Mouse (Mus musculus): ENCODE data around the gene Trove2.

The Trove2 gene

GRCm38 (mm10) chr1:143776446-143777411, at the start of gene Trove2, which contains the start of gene Uchl5:
TSS of gene Trove2 (minus strand) at chr1:143777068.
TSS of gene Uchl5 (plus strand) at chr1:143777272.
- DNase-seq (ENCODE audit: low read depth), result peak; percentile 99

GRCm38 (mm10) chr1:143822677-143823076, 45.8 kb upstream of the Trove2 start:
- no peak for DNase-seq (ENCODE audit: low read depth)

GRCm38 (mm10) chr1:143820096-143820877, 43.4 kb upstream of the Trove2 start:
- DNase-seq (ENCODE audit: low read depth), result no peak

GRCm38 (mm10) chr1:143813676-143814360, 37.0 kb upstream of the Trove2 start:
- peak; percentile 83 for DNase-seq (ENCODE audit: low read depth)

GRCm38 (mm10) chr1:143809062-143809461, 32.2 kb upstream of the Trove2 start:
- no peak for DNase-seq (ENCODE audit: low read depth)

DNA sequence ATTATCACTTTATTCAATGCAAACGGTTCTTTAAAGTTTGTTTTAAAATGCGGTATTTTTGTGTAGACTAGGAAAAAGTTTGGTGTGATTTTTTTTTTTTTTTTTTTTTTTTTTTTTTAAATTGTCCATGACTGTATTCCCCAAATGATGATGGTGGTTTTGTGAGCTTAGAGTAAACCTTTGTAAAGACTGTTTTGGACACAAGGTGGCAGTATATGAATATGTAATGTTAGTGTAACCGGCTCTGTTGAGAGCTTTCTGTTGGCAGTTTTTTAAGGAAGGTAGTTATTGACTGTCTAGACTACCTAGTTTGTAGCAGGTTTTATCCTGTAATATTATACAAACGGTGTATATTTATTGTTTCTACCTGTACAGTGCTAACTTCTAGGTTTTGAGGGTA, 26.7 kb upstream of the Trove2 start:
- peak; percentile 89 for DNase-seq (ENCODE audit: low read depth)

DNA sequence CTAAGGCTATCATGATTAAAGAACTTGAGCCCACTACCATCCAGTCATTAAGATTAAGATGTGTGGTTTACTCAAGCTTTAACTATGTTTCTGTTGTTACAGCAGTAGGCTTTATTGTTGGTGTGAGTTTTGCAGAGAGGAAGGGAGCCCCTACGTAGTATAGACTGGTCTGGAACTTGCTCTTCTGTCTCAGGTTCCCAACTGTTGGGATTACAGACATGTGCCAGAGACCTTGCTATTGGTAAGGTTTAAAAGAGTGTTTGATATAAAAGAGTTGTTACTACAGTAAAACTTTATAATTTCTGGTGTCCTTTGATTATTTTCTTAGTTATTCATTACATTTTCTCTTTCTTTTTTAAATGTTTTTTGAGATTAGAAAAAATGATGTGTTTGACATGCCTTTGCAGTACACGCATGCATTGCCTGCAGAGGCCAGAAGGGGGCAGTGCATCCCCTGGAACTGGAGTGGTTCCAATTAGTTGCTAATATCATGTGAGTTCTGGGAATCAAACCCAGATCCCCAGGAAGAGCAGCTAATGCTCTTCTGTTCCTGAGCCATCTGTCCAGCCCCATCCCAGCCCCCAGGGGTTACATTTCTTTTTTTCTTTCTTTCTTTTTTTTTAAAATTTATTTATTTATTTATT, 11.8 kb upstream of the Trove2 start:
- peak; percentile 77 for DNase-seq (ENCODE audit: low read depth)

DNA sequence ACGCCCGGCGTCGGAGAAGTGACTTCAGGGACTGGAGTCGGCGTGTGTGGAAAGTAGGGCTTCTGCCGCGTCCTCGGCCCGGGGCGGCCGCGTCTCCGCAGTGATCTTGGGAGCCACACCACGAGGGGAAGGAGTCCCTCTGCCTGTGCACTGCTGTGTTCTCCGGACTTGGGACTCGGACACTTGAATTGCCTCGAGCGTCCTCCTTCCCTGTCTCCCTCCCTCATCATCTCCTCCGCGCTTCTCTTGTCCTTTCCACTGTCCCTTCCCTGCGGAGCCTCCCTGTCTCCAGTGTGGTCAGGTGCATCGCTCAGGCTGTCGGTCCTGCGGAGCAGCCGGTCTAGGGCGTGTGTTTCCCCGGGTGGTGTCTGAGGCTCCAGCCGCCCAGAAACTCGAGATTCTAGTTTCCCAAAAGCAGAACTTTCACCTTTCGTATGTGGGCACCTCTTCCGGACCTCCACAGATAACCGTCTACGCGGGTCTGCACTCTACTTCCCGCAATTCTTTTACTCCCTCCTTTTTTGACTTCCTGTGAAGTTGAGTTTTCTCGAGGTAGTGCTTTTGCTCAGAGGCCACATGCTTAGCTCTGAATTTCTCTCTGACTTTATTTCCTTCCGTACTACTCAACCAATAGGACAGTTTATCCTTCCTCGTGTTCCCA, 820 bp upstream of the Trove2 start:
- peak; percentile 69 for DNase-seq (ENCODE audit: low read depth)

GRCm38 (mm10) chr1:143773909-143774308, 3.0 kb downstream of the Trove2 start:
- DNase-seq (ENCODE audit: low read depth), result no peak

- no peak for DNase-seq (ENCODE audit: low read depth)
Observed at GRCm38 (mm10) chr1:143773082-143773481, 3.8 kb downstream of the Trove2 start.

DNA sequence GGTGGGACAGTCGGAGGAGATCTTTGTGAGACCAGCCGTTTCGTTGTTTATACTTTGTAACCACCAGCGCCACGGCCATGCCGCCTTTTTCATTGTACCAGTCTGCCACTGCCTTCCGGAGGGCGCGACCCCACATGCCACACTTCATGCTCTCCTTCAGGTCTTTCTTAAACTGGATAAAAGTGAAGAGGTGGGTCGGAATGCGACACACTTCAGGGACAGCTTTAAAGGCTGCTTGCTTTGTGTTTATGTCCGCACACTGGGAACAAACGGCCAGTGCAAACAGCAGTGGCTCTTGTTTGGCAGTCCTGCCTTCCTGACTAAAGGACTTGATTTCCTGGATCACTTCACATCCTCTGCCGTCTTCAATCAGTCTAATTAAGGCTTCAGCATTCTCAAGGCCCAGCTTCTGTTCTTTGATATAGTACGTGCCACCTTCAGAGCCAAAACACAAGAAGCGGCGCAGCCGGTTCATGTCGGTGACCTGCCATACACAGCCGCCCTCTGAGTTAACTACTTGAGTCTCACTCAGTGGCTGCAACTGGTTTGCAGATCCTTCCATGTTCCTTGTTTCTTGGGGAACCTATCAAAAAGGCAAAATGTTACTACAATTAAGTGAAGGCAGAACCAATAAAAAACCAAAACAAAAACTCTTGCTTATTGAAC, 6.3 kb downstream of the Trove2 start:
- no peak for DNase-seq (ENCODE audit: low read depth)

DNA sequence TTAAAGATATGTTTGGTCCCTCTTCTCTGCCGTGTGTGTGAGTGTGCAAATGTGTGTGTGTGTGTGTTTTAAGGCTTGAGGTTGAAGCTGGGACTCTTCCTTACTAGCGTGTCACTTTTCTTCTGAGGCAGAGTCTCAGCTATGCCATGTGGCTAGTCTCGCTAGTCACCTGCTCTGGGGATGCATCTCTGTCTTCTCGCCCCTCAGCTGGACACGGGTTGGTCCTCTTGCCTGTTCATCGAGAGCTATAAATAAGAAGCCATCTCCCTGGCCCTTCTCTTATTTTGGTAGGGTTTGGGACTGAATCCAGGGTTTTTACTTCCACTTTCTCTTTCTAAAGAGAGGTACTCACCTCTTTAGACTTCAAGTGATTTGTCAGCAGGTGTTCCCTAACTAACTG, 10.6 kb downstream of the Trove2 start:
- DNase-seq (ENCODE audit: low read depth), result no peak

GRCm38 (mm10) chr1:143765801-143766200, 11.1 kb downstream of the Trove2 start:
- no peak for DNase-seq (ENCODE audit: low read depth)

- no peak for DNase-seq (ENCODE audit: low read depth)
Observed at GRCm38 (mm10) chr1:143764443-143764842, 12.4 kb downstream of the Trove2 start.

- no peak for DNase-seq (ENCODE audit: low read depth)
Observed at GRCm38 (mm10) chr1:143762159-143762558, 14.7 kb downstream of the Trove2 start.

GRCm38 (mm10) chr1:143745871-143746270, 31.0 kb downstream of the Trove2 start:
- DNase-seq (ENCODE audit: low read depth), result no peak

DNA sequence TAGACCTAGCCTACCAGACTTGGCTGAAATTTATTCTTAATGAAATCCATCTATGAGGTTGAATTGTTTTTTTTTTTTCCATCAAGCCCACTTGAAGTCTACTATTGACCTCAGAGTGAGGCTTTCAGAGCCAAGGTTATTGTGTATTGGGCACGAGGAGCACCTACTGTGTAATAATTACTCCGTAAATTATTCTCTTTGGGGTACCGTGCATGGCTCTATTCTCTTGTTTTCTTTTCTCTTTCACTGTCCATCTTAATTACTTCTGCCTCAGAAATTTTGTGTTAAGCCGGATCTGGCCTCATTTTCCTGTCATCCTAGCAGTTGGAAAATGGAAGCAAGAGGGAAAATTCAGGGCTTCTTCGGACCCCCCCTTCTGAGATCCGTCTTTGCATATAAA, 34.7 kb downstream of the Trove2 start:
- DNase-seq (ENCODE audit: low read depth), result no peak

DNA sequence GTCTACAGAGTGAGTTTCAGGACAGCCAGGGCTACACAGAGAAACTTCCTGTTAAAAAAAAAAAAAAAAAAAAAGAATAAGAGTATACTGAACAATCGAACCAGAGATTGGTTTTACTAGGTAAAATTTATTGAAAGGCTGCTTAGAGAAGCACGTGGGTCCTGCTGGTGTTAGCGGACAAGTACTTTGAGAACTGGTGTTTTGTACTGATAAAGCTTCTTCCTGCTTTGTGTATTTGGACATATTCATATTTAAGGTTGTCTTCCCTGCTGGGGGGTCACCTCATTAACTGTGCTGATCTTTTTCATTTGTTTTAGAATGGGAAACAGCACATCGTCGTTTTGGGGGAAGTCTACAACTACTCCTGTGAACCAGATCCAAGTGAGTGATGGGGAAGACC, 35.5 kb downstream of the Trove2 start:
- DNase-seq (ENCODE audit: low read depth), result no peak

GRCm38 (mm10) chr1:143740581-143740980, 36.3 kb downstream of the Trove2 start:
- no peak for DNase-seq (ENCODE audit: low read depth)
